Mouse (Mus musculus): ENCODE measurements around the gene Hist1h4b. TPM values are rescaled to one million over a fixed set of nuclear protein-coding genes. Genes with fewer than 3 reads are reported as not detected.
"Not testable (repeated sequence)": the region's sequence is repeated elsewhere in the genome, so short reads cannot be mapped to it uniquely, and the experiment has no call there.

The Hist1h4b gene
- polyA plus RNA-seq, 1 experiment from 2014 or later: 3.9 TPM

- Histone ChIP-seq H3K9ac (ENCODE audit: low read length) (peak overlapping the region; percentile 62), H3K36me3 (ENCODE audit: control insufficient read depth, insufficient read depth, low read length) (no peaks in the 10 kb centered on the region), H3K4me3 (ENCODE audit: low read depth, low read length) (peak overlapping the region; percentile 40), H3K4me2 (ENCODE audit: low read length) (peak overlapping the region; percentile 56), H3K9me3 (ENCODE audit: control insufficient read depth, low read length) (no peaks in the 10 kb centered on the region), H3K27ac (ENCODE audit: low read depth) (peak overlapping the region; percentile 94), H3K27me3 (replicated peaks; ENCODE audit: control insufficient read depth, insufficient read depth, low read length) (no peaks in the 10 kb centered on the region), H3K4me1 (replicated peaks; ENCODE audit: control insufficient read depth, insufficient read depth, low read length) (peaks cover 18% of the 10 kb centered on the region)
- DNase-seq (ENCODE audit: low spot score): no peak
- WGBS: under 1% methylated on average over 11 of the region's 11 CpGs
- 0 out of 2 replicates have a peak, but pooled peaks have one; percentile 28 for ATAC-seq (replicated peaks; ENCODE audit: low FRiP score, low TSS enrichment, low read depth)
Measured at GRCm38 (mm10) chr13:23751478-23751956, 5.3 kb upstream of the Hist1h4b start.

- peak; percentile 86 for ATAC-seq (replicated peaks; ENCODE audit: low FRiP score, low TSS enrichment, low read depth)
- Histone ChIP-seq H3K4me2 (ENCODE audit: low read length) (peak within 1 kb of the TSS; percentile 57), H3K4me1 (replicated peaks; ENCODE audit: control insufficient read depth, insufficient read depth, low read length) (peaks cover 18% of the 10 kb centered on the region), H3K4me3 (ENCODE audit: low read depth, low read length) (peak within 1 kb of the TSS; percentile 40), H3K27ac (ENCODE audit: low read depth) (peak within 1 kb of the TSS; percentile 94), H3K9ac (ENCODE audit: low read length) (peak within 1 kb of the TSS; percentile 76)
- H3K36me3 ChIP-seq (ENCODE audit: control insufficient read depth, insufficient read depth, low read length); H3K9me3 ChIP-seq (ENCODE audit: control insufficient read depth, low read length); H3K27me3 ChIP-seq (replicated peaks; ENCODE audit: control insufficient read depth, insufficient read depth, low read length): not testable (repeated sequence)
- WGBS: under 1% methylated on average over 15 of the region's 47 CpGs
- peak; percentile 94 for DNase-seq (ENCODE audit: low spot score)
Measured at GRCm38 (mm10) chr13:23752067-23752741, 4.6 kb upstream of the Hist1h4b start, which contains the start of gene Hist1h3b. Gene Hist1h3b (plus strand): TSS chr13:23752267.

- Histone ChIP-seq H3K27me3 (replicated peaks; ENCODE audit: control insufficient read depth, insufficient read depth, low read length) (no peaks in the 10 kb centered on the region), H3K4me3 (ENCODE audit: low read depth, low read length) (peak overlapping the region; percentile 37), H3K9me3 (ENCODE audit: control insufficient read depth, low read length) (no peaks in the 10 kb centered on the region), H3K27ac (ENCODE audit: low read depth) (peak overlapping the region; percentile 90), H3K36me3 (ENCODE audit: control insufficient read depth, insufficient read depth, low read length) (no peaks in the 10 kb centered on the region), H3K9ac (ENCODE audit: low read length) (peak overlapping the region; percentile 76), H3K4me2 (ENCODE audit: low read length) (peak overlapping the region; percentile 57), H3K4me1 (replicated peaks; ENCODE audit: control insufficient read depth, insufficient read depth, low read length) (peaks cover 20% of the 10 kb centered on the region)
- WGBS: 8% methylated on average over 6 of the region's 6 CpGs
- no peak for ATAC-seq (replicated peaks; ENCODE audit: low FRiP score, low TSS enrichment, low read depth)
- no peak for DNase-seq (ENCODE audit: low spot score)
Measured at GRCm38 (mm10) chr13:23752742-23753172, 4.1 kb upstream of the Hist1h4b start.

- peak overlapping the region; percentile 76 for H3K9ac ChIP-seq (ENCODE audit: low read length)
Measured at GRCm38 (mm10) chr13:23753314-23754078, 3.3 kb upstream of the Hist1h4b start.

GRCm38 (mm10) chr13:23755000-23755399 is 1.8 kb upstream of the Hist1h4b start:
- Histone ChIP-seq H3K27ac (ENCODE audit: low read depth) (no peak overlapping the region), H3K27me3 (replicated peaks; ENCODE audit: control insufficient read depth, insufficient read depth, low read length) (no peaks in the 10 kb centered on the region), H3K4me3 (ENCODE audit: low read depth, low read length) (no peak overlapping the region), H3K36me3 (ENCODE audit: control insufficient read depth, insufficient read depth, low read length) (no peaks in the 10 kb centered on the region), H3K9me3 (ENCODE audit: control insufficient read depth, low read length) (no peaks in the 10 kb centered on the region), H3K4me1 (replicated peaks; ENCODE audit: control insufficient read depth, insufficient read depth, low read length) (peaks cover 12% of the 10 kb centered on the region), H3K4me2 (ENCODE audit: low read length) (no peak overlapping the region), H3K9ac (ENCODE audit: low read length) (no peak overlapping the region)
- DNase-seq (ENCODE audit: low spot score) (peak; percentile 23), ATAC-seq (replicated peaks; ENCODE audit: low FRiP score, low TSS enrichment, low read depth) (no peak)

More at GRCm38 (mm10) chr13:23753314-23754078, 3.3 kb upstream of the Hist1h4b start:
- DNase-seq (ENCODE audit: low spot score): peak; percentile 48
- no peaks in the 10 kb centered on the region for H3K9me3 ChIP-seq (ENCODE audit: control insufficient read depth, low read length)
- peaks cover 13% of the 10 kb centered on the region for H3K4me1 ChIP-seq (replicated peaks; ENCODE audit: control insufficient read depth, insufficient read depth, low read length)
- H3K27ac ChIP-seq (ENCODE audit: low read depth): peak overlapping the region; percentile 90
- 53% methylated on average over 4 of the region's 4 CpGs for WGBS
- H3K4me2 ChIP-seq (ENCODE audit: low read length): peak overlapping the region; percentile 57
- no peak for ATAC-seq (replicated peaks; ENCODE audit: low FRiP score, low TSS enrichment, low read depth)
- no peaks in the 10 kb centered on the region for H3K36me3 ChIP-seq (ENCODE audit: control insufficient read depth, insufficient read depth, low read length)
- no peaks in the 10 kb centered on the region for H3K27me3 ChIP-seq (replicated peaks; ENCODE audit: control insufficient read depth, insufficient read depth, low read length)
- H3K4me3 ChIP-seq (ENCODE audit: low read depth, low read length): peak overlapping the region; percentile 37; the same call in 1 of the 2 replicates

- DNase-seq (ENCODE audit: low spot score): peak; percentile 84
- peak overlapping the region; percentile 63 for H3K4me2 ChIP-seq (ENCODE audit: low read length)
- H3K36me3 ChIP-seq (ENCODE audit: control insufficient read depth, insufficient read depth, low read length): no peaks in the 10 kb centered on the region
- peak; percentile 17 for ATAC-seq (replicated peaks; ENCODE audit: low FRiP score, low TSS enrichment, low read depth)
- H3K4me3 ChIP-seq (ENCODE audit: low read depth, low read length): peak overlapping the region; percentile 39
- peak overlapping the region; percentile 49 for H3K9ac ChIP-seq (ENCODE audit: low read length)
- H3K9me3 ChIP-seq (ENCODE audit: control insufficient read depth, low read length): no peaks in the 10 kb centered on the region
- no peaks in the 10 kb centered on the region for H3K27me3 ChIP-seq (replicated peaks; ENCODE audit: control insufficient read depth, insufficient read depth, low read length)
- under 1% methylated on average over 15 of the region's 23 CpGs for WGBS
- peak overlapping the region; percentile 85 for H3K27ac ChIP-seq (ENCODE audit: low read depth)
- H3K4me1 ChIP-seq (replicated peaks; ENCODE audit: control insufficient read depth, insufficient read depth, low read length): peaks cover 9% of the 10 kb centered on the region
Measured at GRCm38 (mm10) chr13:23757211-23757773, 479 bp downstream of the Hist1h4b start.

GRCm38 (mm10) chr13:23757921-23758320 is 1.1 kb downstream of the Hist1h4b start:
- DNase-seq (ENCODE audit: low spot score) (no peak), ATAC-seq (replicated peaks; ENCODE audit: low FRiP score, low TSS enrichment, low read depth) (no peak)
- Histone ChIP-seq H3K4me1 (replicated peaks; ENCODE audit: control insufficient read depth, insufficient read depth, low read length) (peaks cover 9% of the 10 kb centered on the region), H3K36me3 (ENCODE audit: control insufficient read depth, insufficient read depth, low read length) (no peaks in the 10 kb centered on the region), H3K27me3 (replicated peaks; ENCODE audit: control insufficient read depth, insufficient read depth, low read length) (no peaks in the 10 kb centered on the region), H3K4me2 (ENCODE audit: low read length) (peak overlapping the region; percentile 63), H3K27ac (ENCODE audit: low read depth) (peak overlapping the region; percentile 9; the same call in 1 of the 2 replicates), H3K9ac (ENCODE audit: low read length) (peak overlapping the region; percentile 49; the same call in 1 of the 2 replicates), H3K4me3 (ENCODE audit: low read depth, low read length) (no peak overlapping the region), H3K9me3 (ENCODE audit: control insufficient read depth, low read length) (no peaks in the 10 kb centered on the region)
- WGBS: 42% methylated on average over 3 of the region's 3 CpGs

GRCm38 (mm10) chr13:23759251-23759771 is 2.5 kb downstream of the Hist1h4b start:
- H3K36me3 ChIP-seq (ENCODE audit: control insufficient read depth, insufficient read depth, low read length): no peaks in the 10 kb centered on the region
- WGBS: 77% methylated on average over 3 of the region's 3 CpGs
- no peaks in the 10 kb centered on the region for H3K9me3 ChIP-seq (ENCODE audit: control insufficient read depth, low read length)
- ATAC-seq (replicated peaks; ENCODE audit: low FRiP score, low TSS enrichment, low read depth): no peak
- H3K9ac ChIP-seq (ENCODE audit: low read length): no peak overlapping the region
- no peaks in the 10 kb centered on the region for H3K27me3 ChIP-seq (replicated peaks; ENCODE audit: control insufficient read depth, insufficient read depth, low read length)
- DNase-seq (ENCODE audit: low spot score): no peak
- H3K4me3 ChIP-seq (ENCODE audit: low read depth, low read length): no peak overlapping the region
- H3K4me2 ChIP-seq (ENCODE audit: low read length): peak overlapping the region; percentile 91; the same call in 1 of the 2 replicates
- no peak overlapping the region for H3K27ac ChIP-seq (ENCODE audit: low read depth)
- peaks cover 15% of the 10 kb centered on the region for H3K4me1 ChIP-seq (replicated peaks; ENCODE audit: control insufficient read depth, insufficient read depth, low read length)

All from intestine, embryonic 14.5 days (tissue).